Mouse (Mus musculus) thymus, adult 2 months (tissue): ENCODE results near the gene Taok3.

ENCODE experiments used
- CTCF ChIP-seq: fragments of 200-500 bp; IDR thresholded peaks from 2 replicates; pipeline ENCODE4 v1.5.1; 2012; ENCODE audit warnings: mild to moderate bottlenecking, control low read depth, low read length, moderate library complexity, borderline replicate concordance; ENCODE audit not compliant: control insufficient read depth, poor library complexity, insufficient read depth; ENCODE audit errors: extremely low read depth
- POLR2A ChIP-seq: fragments of 200-500 bp; IDR thresholded peaks from 2 replicates; pipeline ENCODE4 v1.6.1; 2012; ENCODE audit warnings: mild to moderate bottlenecking, low read length, control low read depth, moderate library complexity; ENCODE audit not compliant: control insufficient read depth, poor library complexity, insufficient read depth; ENCODE audit errors: extremely low read depth

DNA sequence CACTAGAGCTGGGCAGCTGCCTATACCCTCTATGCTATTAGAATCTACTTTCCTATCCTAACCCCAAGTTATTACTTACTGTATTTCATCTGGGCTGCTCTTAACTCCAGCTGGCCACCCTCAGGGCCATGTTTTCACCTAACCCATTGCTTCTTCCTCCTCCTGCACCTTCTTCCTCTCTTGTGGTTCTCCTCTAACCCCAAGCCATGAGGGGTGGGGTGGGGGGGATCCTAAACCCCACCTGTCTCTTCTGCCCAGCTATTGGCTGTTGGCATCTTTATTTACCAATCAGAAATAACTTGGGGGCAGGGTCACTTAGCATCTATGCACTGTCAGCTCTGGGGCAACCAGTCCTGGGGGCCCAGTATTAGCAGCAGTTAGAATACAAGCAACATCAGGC lies 26.2 kb downstream of the Taok3 start:
- no peak for TF ChIP-seq CTCF
- no peak for TF ChIP-seq POLR2A
